Comparison of ENCODE assay signal across 9 mouse cellular contexts in the genomic region with DNA sequence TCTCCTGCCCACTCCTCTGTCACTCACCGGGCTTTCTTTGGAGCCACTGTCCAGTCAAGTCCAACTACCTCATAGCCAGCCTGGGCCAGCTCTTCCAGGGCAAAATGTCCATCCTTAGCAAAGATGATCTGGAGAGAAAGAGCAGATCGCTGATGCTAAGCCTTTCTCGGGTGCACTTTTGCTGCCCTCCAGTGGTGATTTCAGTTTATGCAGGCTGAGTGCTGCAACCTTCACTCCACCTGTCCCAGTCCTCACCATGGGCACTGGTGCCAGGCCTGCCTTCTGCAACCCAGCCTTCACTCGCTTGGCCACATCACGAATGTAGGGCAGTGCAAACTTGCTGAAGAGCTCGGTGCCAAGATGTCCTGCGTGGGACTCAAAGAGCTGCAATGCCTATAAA. TPM values are rescaled to one million over a fixed set of nuclear protein-coding genes. Genes with fewer than 3 reads are reported as not detected.
DNase-seq lines count a peak whose midpoint lies in the region; ATAC-seq and TF ChIP-seq lines count a peak whose summit lies in the region.
"Had no signal": no experiment of that assay in that cellular context is flagged by ENCODE, and none has a peak within 500 bp of the region (broad histone marks: within the 10 kb centered on the region; RNA-seq: fewer than 3 reads in every experiment).

No protein-coding gene starts in this region.

- peaks cover 58% of the 10 kb centered on the region for H3K4me1 ChIP-seq in liver, embryonic 15.5 days (replicated peaks)

- no peaks in the 10 kb centered on the region for H3K36me3 ChIP-seq in C2C12 (ENCODE audit: control insufficient read depth, insufficient read depth)
- H3K36me3 ChIP-seq in liver, embryonic 15.5 days (replicated peaks) = peaks cover 54% of the 10 kb centered on the region

- H3K4me3 ChIP-seq in C2C12 (ENCODE audit: insufficient read depth, poor library complexity, severe bottlenecking) = no peak overlapping the region
- H3K4me3 ChIP-seq in liver, embryonic 15.5 days (replicated peaks) = peak overlapping the region; percentile 98
- H3K4me3 ChIP-seq: limb, embryonic 13.5 days had no signal

- H3K27ac ChIP-seq in liver, embryonic 15.5 days (replicated peaks) = peak overlapping the region; percentile 98
- H3K27ac ChIP-seq: limb, embryonic 13.5 days had no signal

- H3K79me2 ChIP-seq in C2C12 (ENCODE audit: control insufficient read depth, insufficient read depth) = no peaks in the 10 kb centered on the region

- peak; percentile 50 for DNase-seq in Muller cell, postnatal 12 days (ENCODE audit: inconsistent ontology term)
- DNase-seq in cerebellum, adult 9-10 months = peak; percentile 93
- DNase-seq in frontal cortex, postnatal 14 days (ENCODE audit: low spot score in 2 of 2) = peak; percentile 61 to 81
- DNase-seq in kidney, postnatal 10 days = peak; percentile 89
- DNase-seq in ovary, postnatal 14 days (ENCODE audit: low spot score) = peak; percentile 72
- peak; percentile 69 to 77 for DNase-seq in thymus, postnatal 36 days

- WGBS in liver, embryonic 15.5 days (ENCODE audit: insufficient replicate concordance) = 10% methylated on average over 7 of the region's 7 CpGs

- H3K4me2 ChIP-seq in liver, embryonic 15.5 days = peak overlapping the region; percentile 79
- H3K4me2 ChIP-seq: limb, embryonic 13.5 days had no signal

- peak; percentile 87 for TF ChIP-seq CTCF in C2C12 (IDR thresholded peaks at IDR 0.05; ENCODE audit: control insufficient read depth, insufficient read depth, insufficient read length)

- no peaks in the 10 kb centered on the region for H3K27me3 ChIP-seq in C2C12 (ENCODE audit: control insufficient read depth, insufficient read depth, insufficient read length)
- no peaks in the 10 kb centered on the region for H3K27me3 ChIP-seq in liver, embryonic 15.5 days
- H3K27me3 ChIP-seq: limb, embryonic 13.5 days had no signal

- no peak for ATAC-seq in liver, embryonic 15.5 days (ENCODE audit: insufficient read depth)

- H3K79me3 ChIP-seq in C2C12 (ENCODE audit: low read depth) = no peaks in the 10 kb centered on the region

- no peak overlapping the region for H3ac ChIP-seq in C2C12 (ENCODE audit: control insufficient read depth, insufficient read length, low read depth)

- peak overlapping the region; percentile 88; the same call in 1 of the 2 replicates for H3K9ac ChIP-seq in liver, embryonic 15.5 days
- H3K9ac ChIP-seq: limb, embryonic 13.5 days had no signal

- no peaks in the 10 kb centered on the region for H3K9me3 ChIP-seq in liver, embryonic 15.5 days (replicated peaks)
- H3K9me3 ChIP-seq: limb, embryonic 13.5 days had no signal

TF ChIP-seq in C2C12, 6 proteins besides CTCF, POLR2A, EP300 and RAD21:
- TF ChIP-seq MYOD1 (IDR thresholded peaks at IDR 0.05; ENCODE audit: control insufficient read depth, insufficient read length, low read depth) (no peak), MYOG (IDR thresholded peaks at IDR 0.05; ENCODE audit: control insufficient read depth, extremely low read depth, insufficient read length) (no peak)
TF ChIP-seq in C2C12: peak in this region for 0.

RNA-seq across cellular contexts. Expression of a gene that starts 2.8 kb away (rescaled TPM):
- polyA plus RNA-seq in C2C12 (2012; fragmentation: generic; extraction: Trizol) = 50.7 TPM
- polyA plus RNA-seq in liver, embryonic 15.5 days (2015; fragmentation: Nextera tagmentation; extraction: Ambion mirVana) = 579 and 584 TPM in 2 replicates

RNA-seq across cellular contexts. Expression of a gene that starts 3.8 kb away (rescaled TPM):
- 13.3 TPM for polyA plus RNA-seq in C2C12 (2012; fragmentation: generic; extraction: Trizol)
- polyA plus RNA-seq in liver, embryonic 15.5 days (2015; fragmentation: Nextera tagmentation; extraction: Ambion mirVana) = 8.1 and 8.3 TPM in 2 replicates

RNA-seq across cellular contexts. Expression of a gene that starts 27.8 kb away (rescaled TPM):
- polyA plus RNA-seq in C2C12 (2012; fragmentation: generic; extraction: Trizol) = 41.6 TPM
- polyA plus RNA-seq in liver, embryonic 15.5 days (2015; fragmentation: Nextera tagmentation; extraction: Ambion mirVana) = 22.9 and 23.3 TPM in 2 replicates

Comparison
In these comparisons a context has a peak if more than half of its experiments do, and no peak if none do; other contexts are left out.
1. RNA of a gene that starts 2.8 kb away (polyA plus RNA-seq): 579 to 584 TPM in liver, embryonic 15.5 days; 50.7 TPM in C2C12 (single experiment); every median in the first group is over 10 times any median in the second.
2. Peak in every context shown above with its lines, with median percentiles within 50 percentile points of each other: DNase-seq.